Mouse (Mus musculus) heart, embryonic 12.5 days (tissue): Measurements from ENCODE around the gene Mrpl22. TPM values are rescaled to one million over a fixed set of nuclear protein-coding genes. Genes with fewer than 3 reads are reported as not detected.
"Not testable (repeated sequence)": the region's sequence is repeated elsewhere in the genome, so short reads cannot be mapped to it uniquely, and the experiment has no call there.

Source experiments
- ATAC-seq: fragments of 200-750 bp; cut with Nextera tagmentation; 2 replicates; pipeline ENCODE4 v1.8.0; 2017; ENCODE audit warnings: moderate TSS enrichment, moderate library complexity; ENCODE audit not compliant: insufficient number of reproducible peaks, low FRiP score
- H3K27ac ChIP-seq: fragments of 300-500 bp; sonication (generic); 2 replicates; pipeline ENCODE4 v1.5.1; 2016; ENCODE audit warnings: mild to moderate bottlenecking, moderate library complexity; ENCODE audit not compliant: poor library complexity, severe bottlenecking
- H3K27me3 ChIP-seq: fragments of 300-500 bp; sonication (generic); replicated peaks from 2 replicates; pipeline ENCODE4 v1.6.1; 2016; ENCODE audit warnings: mild to moderate bottlenecking, moderate library complexity
- H3K36me3 ChIP-seq: fragments of 300-500 bp; sonication (generic); 2 replicates; pipeline ENCODE4 v1.6.1; 2016; ENCODE audit warnings: mild to moderate bottlenecking, moderate library complexity
- H3K4me1 ChIP-seq: fragments of 300-500 bp; sonication (generic); replicated peaks from 2 replicates; pipeline ENCODE4 v1.6.1; 2016; ENCODE audit warnings: mild to moderate bottlenecking
- H3K4me2 ChIP-seq: fragments of 300-500 bp; sonication (generic); 2 replicates; pipeline ENCODE4 v1.6.1; 2016; ENCODE audit warnings: mild to moderate bottlenecking, moderate library complexity
- H3K4me3 ChIP-seq: fragments of 300-500 bp; sonication (generic); 2 replicates; pipeline ENCODE4 v1.5.1; 2016; ENCODE audit warnings: mild to moderate bottlenecking
- H3K9ac ChIP-seq: fragments of 300-500 bp; sonication (generic); 2 replicates; pipeline ENCODE4 v1.6.1; 2016; ENCODE audit warnings: mild to moderate bottlenecking, moderate library complexity
- H3K9me3 ChIP-seq: fragments of 300-500 bp; sonication (generic); replicated peaks from 2 replicates; pipeline ENCODE4 v1.6.1; 2016; ENCODE audit warnings: mild to moderate bottlenecking, moderate library complexity
- WGBS: fragments of 180-500 bp; shearing (Covaris S2); methylation state at CpG from one replicate; pipeline ENCODE4 v1.1.7; 2016; 5-methylcytosine and 5-hydroxymethylcytosine counted together
- polyA plus RNA-seq: library from polyadenylated mRNA; unstranded; fragments of >200 nt; fragmentation: Nextera tagmentation; extraction: Ambion mirVana; gene quantifications from 2 replicates; pipeline ENCODE4 v1.2.1, GENCODE M21; 2016

The Mrpl22 gene
- polyA plus RNA-seq, 1 experiment from 2014 or later, result 109 TPM

DNA sequence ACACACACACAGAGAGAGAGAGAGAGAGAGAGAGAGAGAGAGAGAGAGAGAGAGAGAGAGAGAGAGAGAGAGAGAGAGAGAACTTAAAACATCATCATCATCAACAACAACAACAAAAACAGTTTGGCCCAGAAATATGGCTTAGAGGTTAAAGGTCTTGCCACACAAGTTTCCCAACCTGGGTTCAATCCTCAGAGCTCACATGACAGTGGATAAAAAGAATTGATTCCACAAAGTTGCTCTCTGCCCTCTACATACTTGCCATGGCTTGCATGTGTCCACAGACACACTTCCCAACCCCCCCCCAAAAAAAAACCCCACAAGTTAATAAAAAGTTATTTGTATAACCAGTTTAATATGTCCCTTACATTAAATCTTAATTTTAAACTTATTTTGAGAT, 55.0 kb downstream of the Mrpl22 start:
- Histone ChIP-seq H3K4me3 (no peak overlapping the region), H3K4me2 (no peak overlapping the region), H3K36me3 (no peaks in the 10 kb centered on the region), H3K9me3 (no peaks in the 10 kb centered on the region), H3K9ac (no peak overlapping the region), H3K27ac (no peak overlapping the region), H3K27me3 (0 out of 2 replicates have a peak, but pooled peaks cover 4% of the 10 kb centered on the region), H3K4me1 (peaks cover 16% of the 10 kb centered on the region)
- no peak for ATAC-seq

DNA sequence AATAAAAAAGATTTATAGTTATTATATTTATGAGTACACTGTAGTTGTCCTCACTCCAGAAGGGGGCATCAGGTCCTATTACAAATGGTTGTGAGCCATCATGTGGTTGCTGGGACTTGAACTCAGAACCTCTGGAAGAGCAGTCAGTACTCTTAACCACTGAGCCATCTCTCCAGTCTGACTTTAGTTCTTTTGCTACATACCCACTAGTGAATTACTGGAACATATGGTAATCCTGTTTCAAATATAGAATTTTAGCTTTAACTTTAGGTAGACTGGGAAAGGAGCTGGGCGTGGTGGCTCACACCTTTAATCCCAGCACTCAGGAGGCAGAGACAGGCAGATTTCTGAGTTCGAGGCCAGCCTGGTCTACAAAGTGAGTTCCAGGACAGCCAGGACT, 56.6 kb downstream of the Mrpl22 start:
- H3K4me3 ChIP-seq, H3K9ac ChIP-seq, H3K9me3 ChIP-seq, H3K36me3 ChIP-seq, ATAC-seq, H3K27ac ChIP-seq, H3K4me2 ChIP-seq: not testable (repeated sequence)
- H3K27me3 ChIP-seq, result 0 out of 2 replicates have a peak, but pooled peaks cover 11% of the 10 kb centered on the region
- 85% methylated on average over 2 of the region's 2 CpGs for WGBS
- peaks cover 14% of the 10 kb centered on the region for H3K4me1 ChIP-seq

Other genes starting within 250 kb of the Mrpl22 start
- gene Larp1, start 162.6 kb upstream of the Mrpl22 start, polyA plus RNA-seq, result 17.5 and 18.3 TPM in 2 replicates
- gene Gm12248, start 78.5 kb upstream of the Mrpl22 start, polyA plus RNA-seq, result not detected in 2 replicates
- gene Cnot8, start 67.5 kb upstream of the Mrpl22 start, polyA plus RNA-seq, result 71.7 and 73.8 TPM in 2 replicates
- gene Gemin5, start 3.1 kb upstream of the Mrpl22 start, polyA plus RNA-seq, result 14.9 and 16.5 TPM in 2 replicates
- 3.7 and 3.9 TPM in 2 replicates for gene Igtp, start 27.9 kb downstream of the Mrpl22 start, polyA plus RNA-seq
- gene Irgm2, start 28.0 kb downstream of the Mrpl22 start, polyA plus RNA-seq, result 2.8 and 3.7 TPM in 2 replicates
- gene 4930438A08Rik, start 103.1 kb downstream of the Mrpl22 start, polyA plus RNA-seq, result not detected in 2 replicates
- gene Zfp692, start 135.4 kb downstream of the Mrpl22 start, polyA plus RNA-seq, result 14.9 and 15.5 TPM in 2 replicates
- 32.4 and 33.6 TPM in 2 replicates for gene Zfp672, start 158.7 kb downstream of the Mrpl22 start, polyA plus RNA-seq
- 26.6 and 27.8 TPM in 2 replicates for gene Sh3bp5l, start 159.1 kb downstream of the Mrpl22 start, polyA plus RNA-seq
- not detected in 2 replicates for gene Lypd8, start 207.4 kb downstream of the Mrpl22 start, polyA plus RNA-seq
- gene 1810065E05Rik, start 249.4 kb downstream of the Mrpl22 start, polyA plus RNA-seq, result not detected in 2 replicates